Mouse (Mus musculus): ENCODE measurements at regions not wholly inside any gene's neighbourhood (a gene's known extent, or its start where the extent isn't known, plus 50 kb on each side); places are given as distances from the start of the nearest gene placed in this dataset.

DNA sequence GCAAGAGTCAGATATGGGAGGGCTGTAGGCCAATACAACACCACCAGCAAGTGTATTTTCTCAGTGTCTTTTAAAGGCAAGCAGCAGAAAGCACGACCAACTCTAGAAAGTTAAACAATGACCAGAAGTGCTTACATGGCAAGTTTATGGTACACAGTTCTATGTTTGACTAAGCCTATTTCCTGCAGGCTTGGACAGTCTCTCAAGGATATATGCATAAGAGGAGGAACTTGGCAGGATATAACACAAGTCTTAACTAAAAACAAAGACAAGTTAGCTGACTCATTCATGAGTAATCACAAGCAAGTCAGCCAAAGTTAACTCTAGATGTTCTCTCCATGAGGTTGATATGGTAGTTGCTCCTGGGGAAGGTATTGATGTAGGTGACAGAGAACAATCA lies 201.3 kb downstream of the Mbip start:
- ATAC-seq (replicated peaks in 1 of 2; ENCODE audit: insufficient read depth in 1 of 2, low FRiP score in 2 of 2, low TSS enrichment in 1 of 2, low read depth in 1 of 2, poor library complexity in 2 of 2, severe bottlenecking in 2 of 2) = no peak

GRCm38 (mm10) chr12:56143789-56144188 lies 201.9 kb downstream of the Mbip start:
- no peak for ATAC-seq (replicated peaks in 1 of 2; ENCODE audit: insufficient read depth in 1 of 2, low FRiP score in 2 of 2, low TSS enrichment in 1 of 2, low read depth in 1 of 2, poor library complexity in 2 of 2, severe bottlenecking in 2 of 2)

DNA sequence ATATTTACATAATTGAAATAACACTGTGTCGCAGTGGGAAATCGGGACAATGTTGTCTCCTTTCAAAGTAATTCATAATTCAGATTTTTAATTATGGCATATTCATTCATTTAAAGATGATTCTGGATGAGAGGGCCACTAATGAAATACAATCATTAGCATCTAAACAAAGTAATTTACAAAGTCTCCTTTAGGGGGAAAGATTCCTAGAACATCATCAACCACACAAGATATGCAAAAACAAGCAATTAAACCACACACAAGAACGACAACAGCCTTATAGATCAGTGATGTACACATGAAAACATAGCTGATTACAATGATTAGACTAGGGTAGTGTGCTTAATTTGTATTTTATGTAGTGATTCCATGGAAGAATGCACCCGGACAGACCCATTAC lies 231.2 kb downstream of the Mbip start:
- no peak for ATAC-seq (replicated peaks in 1 of 2; ENCODE audit: insufficient read depth in 1 of 2, low FRiP score in 2 of 2, low TSS enrichment in 1 of 2, low read depth in 1 of 2, poor library complexity in 2 of 2, severe bottlenecking in 2 of 2)

GRCm38 (mm10) chr12:56081406-56081805 lies 245.3 kb downstream of the Brms1l start:
- no peak for ATAC-seq (replicated peaks in 1 of 2; ENCODE audit: insufficient read depth in 1 of 2, low FRiP score in 2 of 2, low TSS enrichment in 1 of 2, low read depth in 1 of 2, poor library complexity in 2 of 2, severe bottlenecking in 2 of 2)

DNA sequence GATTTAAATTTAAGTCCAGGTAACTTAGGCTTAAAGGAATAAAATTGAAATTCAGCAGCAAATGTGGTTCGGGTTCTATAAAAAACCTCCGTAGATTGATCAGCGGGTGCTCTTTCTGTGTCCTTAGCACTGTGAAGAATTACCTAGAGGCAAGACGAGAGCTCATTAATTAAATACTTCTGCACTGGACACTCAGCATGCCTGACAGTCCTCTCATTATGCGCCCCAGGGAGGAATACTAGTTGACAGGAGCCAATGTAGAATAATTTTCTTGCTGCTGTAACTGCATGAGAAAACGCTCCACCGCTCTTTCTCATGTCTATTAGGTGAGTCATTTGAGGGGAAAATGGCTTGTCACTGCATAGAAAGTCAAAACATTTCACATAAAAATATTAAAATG lies 228.1 kb downstream of the Brms1l start:
- no peak for ATAC-seq (replicated peaks in 1 of 2; ENCODE audit: insufficient read depth in 1 of 2, low FRiP score in 2 of 2, low TSS enrichment in 1 of 2, low read depth in 1 of 2, poor library complexity in 2 of 2, severe bottlenecking in 2 of 2)

DNA sequence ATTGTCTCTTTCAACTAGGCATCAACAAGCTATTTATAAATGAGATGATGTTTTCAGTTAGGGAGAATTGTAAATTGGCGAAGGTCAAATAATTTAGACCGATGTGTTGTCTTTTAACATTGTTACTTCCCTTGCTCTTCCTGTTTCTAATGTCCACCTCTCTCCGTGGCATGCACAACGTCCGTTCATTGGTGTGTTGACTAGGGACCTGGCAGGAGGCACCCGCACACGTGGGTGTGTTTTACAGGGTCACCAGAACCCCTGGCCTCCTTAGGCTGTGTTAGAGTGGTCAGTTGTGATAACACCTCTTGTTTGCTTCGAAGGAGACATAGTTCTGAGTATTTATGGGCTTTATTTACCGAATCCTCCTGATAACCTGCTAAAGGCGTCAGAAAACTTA lies 222.8 kb downstream of the Brms1l start:
- ATAC-seq (replicated peaks in 1 of 2; ENCODE audit: insufficient read depth in 1 of 2, low FRiP score in 2 of 2, low TSS enrichment in 1 of 2, low read depth in 1 of 2, poor library complexity in 2 of 2, severe bottlenecking in 2 of 2) = no peak

- ATAC-seq (replicated peaks in 1 of 2; ENCODE audit: insufficient read depth in 1 of 2, low FRiP score in 2 of 2, low TSS enrichment in 1 of 2, low read depth in 1 of 2, poor library complexity in 2 of 2, severe bottlenecking in 2 of 2) = peak in 1 of 2 experiments; percentile 77; a peak in 2 of 4 replicates
Measured at GRCm38 (mm10) chr12:56058463-56058862, 222.3 kb downstream of the Brms1l start.

- ATAC-seq (replicated peaks in 1 of 2; ENCODE audit: insufficient read depth in 1 of 2, low FRiP score in 2 of 2, low TSS enrichment in 1 of 2, low read depth in 1 of 2, poor library complexity in 2 of 2, severe bottlenecking in 2 of 2) = no peak
Measured at GRCm38 (mm10) chr12:56055382-56055781, 219.3 kb downstream of the Brms1l start.

GRCm38 (mm10) chr12:56046050-56046449 lies 209.9 kb downstream of the Brms1l start:
- ATAC-seq (replicated peaks in 1 of 2; ENCODE audit: insufficient read depth in 1 of 2, low FRiP score in 2 of 2, low TSS enrichment in 1 of 2, low read depth in 1 of 2, poor library complexity in 2 of 2, severe bottlenecking in 2 of 2) = no peak

- no peak for ATAC-seq (replicated peaks in 1 of 2; ENCODE audit: insufficient read depth in 1 of 2, low FRiP score in 2 of 2, low TSS enrichment in 1 of 2, low read depth in 1 of 2, poor library complexity in 2 of 2, severe bottlenecking in 2 of 2)
Measured at GRCm38 (mm10) chr12:56020954-56021514, 184.9 kb downstream of the Brms1l start.

DNA sequence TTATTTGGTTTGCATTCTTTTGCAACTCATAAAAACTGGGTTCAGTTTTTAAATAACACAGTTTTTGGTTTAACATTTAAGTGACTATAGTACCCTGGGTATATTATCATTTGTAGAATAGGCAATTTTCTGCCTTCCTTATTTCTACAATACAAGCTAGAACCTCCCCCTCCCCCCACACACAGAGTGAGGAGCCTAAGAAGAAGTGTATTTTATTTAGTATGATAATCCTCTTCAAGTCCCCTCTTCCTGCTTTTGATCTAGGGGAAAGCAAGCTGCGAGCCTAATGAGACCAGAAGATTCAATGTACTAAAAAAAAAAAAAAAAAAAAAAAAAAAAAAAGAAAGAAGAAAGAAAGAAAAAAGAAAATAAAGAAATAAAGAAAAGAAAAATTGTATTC lies 184.4 kb downstream of the Brms1l start:
- ATAC-seq (replicated peaks in 1 of 2; ENCODE audit: insufficient read depth in 1 of 2, low FRiP score in 2 of 2, low TSS enrichment in 1 of 2, low read depth in 1 of 2, poor library complexity in 2 of 2, severe bottlenecking in 2 of 2) = no peak

- ATAC-seq (replicated peaks in 1 of 2; ENCODE audit: insufficient read depth in 1 of 2, low FRiP score in 2 of 2, low TSS enrichment in 1 of 2, low read depth in 1 of 2, poor library complexity in 2 of 2, severe bottlenecking in 2 of 2) = no peak
Measured at GRCm38 (mm10) chr12:56009976-56010375, 173.9 kb downstream of the Brms1l start.

DNA sequence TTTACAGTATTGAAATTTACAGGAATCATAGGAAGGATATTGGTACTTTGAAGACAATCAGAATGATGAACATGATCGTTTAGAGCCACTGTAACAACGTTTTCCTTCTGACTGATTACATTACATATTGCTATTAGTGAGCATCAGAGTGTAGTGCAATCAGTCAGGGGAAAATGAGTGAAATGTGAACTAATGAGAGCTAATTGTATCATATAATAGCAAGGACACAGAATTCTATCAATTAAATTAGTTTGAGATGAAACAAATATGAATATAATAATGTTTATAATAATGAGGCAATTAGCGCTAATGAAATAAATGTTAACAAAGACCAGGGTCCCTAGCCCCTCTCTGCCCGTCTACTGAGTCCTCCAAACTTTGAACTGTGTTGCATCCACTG lies 169.7 kb downstream of the Brms1l start:
- ATAC-seq (replicated peaks in 1 of 2; ENCODE audit: insufficient read depth in 1 of 2, low FRiP score in 2 of 2, low TSS enrichment in 1 of 2, low read depth in 1 of 2, poor library complexity in 2 of 2, severe bottlenecking in 2 of 2) = no peak

DNA sequence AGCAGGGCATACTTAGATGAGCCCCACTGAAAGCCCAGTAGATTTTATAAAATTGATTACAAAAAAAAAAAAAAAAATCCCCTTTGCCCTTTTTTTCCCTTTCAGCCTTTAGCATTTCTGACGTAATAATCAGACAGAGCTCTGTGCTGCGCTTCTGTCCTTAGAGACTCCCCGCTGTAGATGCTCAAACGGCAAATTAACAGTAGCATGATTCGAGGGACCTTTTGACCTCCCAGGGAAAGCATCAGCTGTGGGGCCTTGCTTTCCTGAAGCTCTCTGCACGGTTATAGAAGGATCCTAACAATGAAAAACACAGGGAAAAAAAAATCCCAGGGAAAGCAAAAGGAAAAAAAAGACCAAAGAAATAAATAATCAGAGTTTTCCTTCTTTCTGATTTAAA lies 169.2 kb downstream of the Brms1l start:
- no peak for ATAC-seq (replicated peaks in 1 of 2; ENCODE audit: insufficient read depth in 1 of 2, low FRiP score in 2 of 2, low TSS enrichment in 1 of 2, low read depth in 1 of 2, poor library complexity in 2 of 2, severe bottlenecking in 2 of 2)

- no peak for ATAC-seq (replicated peaks in 1 of 2; ENCODE audit: insufficient read depth in 1 of 2, low FRiP score in 2 of 2, low TSS enrichment in 1 of 2, low read depth in 1 of 2, poor library complexity in 2 of 2, severe bottlenecking in 2 of 2)
Measured at GRCm38 (mm10) chr12:56004479-56004878, 168.4 kb downstream of the Brms1l start.

DNA sequence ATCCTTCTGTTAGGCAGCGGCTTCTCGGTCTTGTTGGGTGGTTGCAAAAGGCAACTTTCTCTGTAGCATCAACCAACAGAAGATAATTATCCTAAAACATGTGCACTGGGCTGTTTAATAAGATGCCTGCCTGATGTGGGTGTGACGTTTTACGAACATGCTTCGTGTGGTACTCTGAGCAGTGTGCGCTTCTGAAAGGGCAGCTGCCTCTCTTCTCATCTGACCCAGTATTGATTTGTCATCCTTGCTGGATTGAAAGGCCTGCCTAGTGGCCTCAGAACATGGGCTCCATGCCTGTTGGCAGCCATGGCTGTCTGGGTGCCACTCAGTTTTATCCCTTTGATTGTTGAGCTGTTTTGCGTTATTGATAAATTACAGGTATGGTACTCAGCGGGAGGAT lies 167.4 kb downstream of the Brms1l start:
- ATAC-seq (replicated peaks in 1 of 2; ENCODE audit: insufficient read depth in 1 of 2, low FRiP score in 2 of 2, low TSS enrichment in 1 of 2, low read depth in 1 of 2, poor library complexity in 2 of 2, severe bottlenecking in 2 of 2) = no peak

DNA sequence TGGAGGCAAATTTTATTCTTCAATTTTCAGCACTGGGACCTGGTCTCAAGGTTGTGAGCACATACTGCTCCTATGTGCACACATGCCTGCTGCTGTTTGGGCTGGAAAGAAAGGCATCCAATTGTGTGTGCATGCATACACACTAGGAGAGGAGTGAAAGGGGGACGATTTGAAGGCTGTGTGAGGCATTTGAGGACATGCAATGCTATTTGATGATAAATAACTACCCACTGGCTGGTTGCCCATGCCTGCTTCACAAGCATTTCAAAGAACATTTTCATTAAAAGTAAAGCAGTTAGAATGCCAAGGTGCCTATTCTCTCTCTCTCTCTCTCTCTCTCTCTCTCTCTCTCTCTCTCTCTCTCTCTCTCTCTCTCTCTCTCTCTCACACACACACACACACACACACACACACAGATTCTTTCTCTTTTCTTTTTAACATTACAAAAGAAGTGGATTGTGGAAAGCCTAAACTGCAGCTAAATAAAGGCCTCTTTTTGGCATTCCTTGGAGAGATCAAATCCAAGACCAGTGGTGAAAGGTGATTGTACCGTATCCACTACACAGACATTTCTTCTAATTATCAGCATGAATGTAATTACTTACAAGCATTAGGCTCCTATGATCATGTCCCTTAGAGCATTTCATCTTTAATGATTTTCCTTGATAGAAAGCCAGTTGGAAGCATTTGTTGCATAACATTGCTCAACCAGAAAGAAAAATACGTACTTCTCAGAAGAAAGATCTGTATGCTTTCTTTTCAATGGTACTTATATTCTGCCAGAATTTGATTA lies 160.7 kb downstream of the Brms1l start:
- ATAC-seq (replicated peaks in 1 of 2; ENCODE audit: insufficient read depth in 1 of 2, low FRiP score in 2 of 2, low TSS enrichment in 1 of 2, low read depth in 1 of 2, poor library complexity in 2 of 2, severe bottlenecking in 2 of 2) = no peak

- no peak for ATAC-seq (replicated peaks in 1 of 2; ENCODE audit: insufficient read depth in 1 of 2, low FRiP score in 2 of 2, low TSS enrichment in 1 of 2, low read depth in 1 of 2, poor library complexity in 2 of 2, severe bottlenecking in 2 of 2)
Measured at GRCm38 (mm10) chr12:55983565-55984351, 147.6 kb downstream of the Brms1l start.

All from hematopoietic stem cell, adult 5-6 weeks (primary cell).